Mouse (Mus musculus) hindbrain, embryonic 15.5 days (tissue): ENCODE results near the gene Tekt4. TPM values are rescaled to one million over a fixed set of nuclear protein-coding genes. Genes with fewer than 3 reads are reported as not detected.

ENCODE experiments used
- ATAC-seq: fragments of 200-750 bp; cut with Nextera tagmentation; 2 replicates; pipeline ENCODE4 v1.8.0; 2017; ENCODE audit warnings: low read depth, moderate number of reproducible peaks, moderate TSS enrichment; ENCODE audit not compliant: low FRiP score
- H3K27ac ChIP-seq: fragments of 300-500 bp; sonication (generic); replicated peaks from 2 replicates; pipeline ENCODE4 v1.5.1; 2015; ENCODE audit warnings: mild to moderate bottlenecking, inconsistent platforms
- H3K27me3 ChIP-seq: fragments of 300-500 bp; sonication (generic); 2 replicates; pipeline ENCODE4 v1.6.1; 2015; ENCODE audit warnings: control low read depth, inconsistent platforms
- H3K36me3 ChIP-seq: fragments of 300-500 bp; sonication (generic); 2 replicates; pipeline ENCODE4 v1.6.1; 2015; ENCODE audit warnings: control low read depth, inconsistent platforms
- H3K4me1 ChIP-seq: fragments of 300-500 bp; sonication (generic); replicated peaks from 2 replicates; pipeline ENCODE4 v1.6.1; 2015; ENCODE audit warnings: control low read depth, inconsistent platforms
- H3K4me2 ChIP-seq: fragments of 300-500 bp; sonication (generic); 2 replicates; pipeline ENCODE4 v1.6.1; 2015; ENCODE audit warnings: moderate library complexity, mild to moderate bottlenecking, inconsistent platforms
- H3K4me3 ChIP-seq: fragments of 300-500 bp; sonication (generic); 2 replicates; pipeline ENCODE4 v1.5.1; 2015; ENCODE audit warnings: mild to moderate bottlenecking, inconsistent platforms
- H3K9ac ChIP-seq: fragments of 300-500 bp; sonication (generic); 2 replicates; pipeline ENCODE4 v1.6.1; 2015; ENCODE audit warnings: inconsistent platforms
- H3K9me3 ChIP-seq: fragments of 300-500 bp; sonication (generic); 2 replicates; pipeline ENCODE4 v1.6.1; 2016; ENCODE audit warnings: control low read depth, inconsistent platforms
- WGBS: fragments of 180-500 bp; shearing (Covaris S2); methylation state at CpG from one replicate; pipeline ENCODE4 v1.1.7; 2015; 5-methylcytosine and 5-hydroxymethylcytosine counted together
- polyA plus RNA-seq: library from polyadenylated mRNA; unstranded; fragments of >200 nt; fragmentation: Nextera tagmentation; extraction: Ambion mirVana; gene quantifications from 2 replicates; pipeline ENCODE4 v1.2.1, GENCODE M21; 2015

Gene Tekt4
- polyA plus RNA-seq, 1 experiment from 2014 or later = 1.1 TPM

DNA sequence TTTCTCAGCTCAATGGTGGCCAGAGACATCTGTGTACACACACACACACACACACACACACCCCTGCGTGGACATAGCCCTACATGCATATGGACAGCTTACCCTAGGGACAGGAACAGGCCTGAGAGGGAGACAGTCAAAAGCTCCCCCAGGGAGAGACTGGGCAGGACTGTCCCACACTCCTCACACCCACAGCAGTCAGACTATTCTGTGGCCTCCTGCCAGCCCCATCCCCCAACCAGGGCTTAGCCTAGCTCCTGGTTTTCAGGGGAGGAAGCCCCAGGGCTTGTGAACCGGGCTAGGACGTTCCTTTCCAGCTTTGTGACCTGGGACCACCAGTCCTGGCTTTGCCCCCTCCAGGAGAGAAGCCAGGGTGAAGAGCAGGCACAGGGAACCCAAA lies 38.2 kb upstream of the Tekt4 start:
- Histone ChIP-seq H3K27ac (peak overlapping the region; percentile 31; the same call in 1 of the 2 replicates), H3K36me3 (no peaks in the 10 kb centered on the region), H3K9me3 (no peaks in the 10 kb centered on the region), H3K4me1 (peaks cover 62% of the 10 kb centered on the region), H3K4me3 (no peak overlapping the region), H3K4me2 (0 out of 2 replicates have a peak overlapping the region, but pooled peaks have one; percentile 9), H3K27me3 (no peaks in the 10 kb centered on the region), H3K9ac (no peak overlapping the region)
- 18% methylated on average over 3 of the region's 3 CpGs for WGBS
- no peak for ATAC-seq

DNA sequence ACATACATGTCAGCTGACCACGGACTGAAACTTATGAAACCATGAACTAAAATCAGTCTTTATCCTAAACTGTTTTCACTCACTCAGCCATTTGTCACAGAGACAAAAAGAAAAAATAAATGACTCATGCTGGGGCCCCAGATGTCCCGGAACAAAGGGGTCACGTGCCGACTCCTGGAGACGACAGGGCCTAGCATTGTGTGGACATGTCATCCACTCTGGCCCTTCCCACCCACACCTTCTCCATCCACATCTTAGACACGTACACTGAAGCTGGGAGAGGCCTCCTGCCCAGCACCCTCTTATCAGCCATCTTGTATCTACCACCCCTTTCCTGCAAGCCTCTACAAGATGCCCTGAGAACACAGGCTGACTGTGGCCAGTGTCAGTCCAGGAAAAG lies 36.4 kb upstream of the Tekt4 start:
- Histone ChIP-seq H3K4me1 (peaks cover 58% of the 10 kb centered on the region), H3K9ac (no peak overlapping the region), H3K27me3 (no peaks in the 10 kb centered on the region), H3K9me3 (no peaks in the 10 kb centered on the region), H3K4me3 (no peak overlapping the region), H3K4me2 (no peak overlapping the region), H3K27ac (no peak overlapping the region), H3K36me3 (no peaks in the 10 kb centered on the region)
- WGBS = 32% methylated on average over 6 of the region's 6 CpGs
- no peak for ATAC-seq

DNA sequence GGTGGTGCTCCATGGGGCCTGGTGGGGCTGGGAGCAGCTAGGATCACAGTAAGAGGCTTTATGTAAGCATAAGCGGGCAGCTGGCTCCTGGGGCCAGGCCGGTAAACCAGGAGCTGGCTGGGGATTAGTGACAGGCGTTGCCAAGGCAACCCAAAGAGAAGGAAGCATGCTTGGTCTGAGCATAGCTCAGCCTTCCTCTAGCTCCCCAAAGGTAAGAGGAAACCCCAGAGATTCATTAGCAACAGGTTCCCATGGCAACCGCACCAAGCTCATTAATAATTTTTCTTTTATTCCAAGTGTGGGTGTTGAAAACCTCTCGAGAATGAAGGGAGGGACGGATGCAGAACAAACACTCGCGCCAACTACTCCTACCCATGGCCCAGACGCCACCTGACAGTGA lies 35.5 kb upstream of the Tekt4 start:
- no peaks in the 10 kb centered on the region for H3K9me3 ChIP-seq
- H3K4me1 ChIP-seq = peaks cover 56% of the 10 kb centered on the region
- H3K27me3 ChIP-seq = no peaks in the 10 kb centered on the region
- no peak overlapping the region for H3K4me3 ChIP-seq
- H3K27ac ChIP-seq = peak overlapping the region; percentile 61
- 0 out of 2 replicates have a peak overlapping the region, but pooled peaks have one; percentile 7 for H3K4me2 ChIP-seq
- no peaks in the 10 kb centered on the region for H3K36me3 ChIP-seq
- ATAC-seq = 0 out of 2 replicates have a peak, but pooled peaks have one; percentile 49
- H3K9ac ChIP-seq = no peak overlapping the region
- 14% methylated on average over 9 of the region's 9 CpGs for WGBS

DNA sequence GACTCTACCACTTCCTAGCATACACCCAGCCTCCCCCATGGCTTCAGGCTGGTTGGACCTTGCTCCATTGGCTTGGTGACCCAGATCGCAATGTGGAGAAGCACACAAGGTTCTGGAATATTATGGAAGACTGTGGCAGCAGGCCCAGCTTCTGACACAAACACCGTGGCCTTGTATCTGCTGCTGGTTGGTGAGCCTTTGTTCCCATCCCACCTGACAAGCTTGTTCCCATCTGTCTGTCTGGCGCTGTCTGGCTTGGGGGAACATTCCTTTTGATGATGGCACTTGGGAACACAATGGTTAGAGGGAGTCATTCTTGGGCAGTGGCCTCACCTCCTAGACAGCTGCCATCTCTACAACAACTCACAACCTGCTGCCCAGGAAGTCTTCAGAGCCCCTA lies 33.4 kb upstream of the Tekt4 start:
- no peak for ATAC-seq
- H3K9me3 ChIP-seq = no peaks in the 10 kb centered on the region
- H3K4me2 ChIP-seq = no peak overlapping the region
- no peak overlapping the region for H3K27ac ChIP-seq
- no peak overlapping the region for H3K9ac ChIP-seq
- no peak overlapping the region for H3K4me3 ChIP-seq
- no peaks in the 10 kb centered on the region for H3K36me3 ChIP-seq
- 90% methylated on average over 3 of the region's 3 CpGs for WGBS
- no peaks in the 10 kb centered on the region for H3K27me3 ChIP-seq
- peaks cover 47% of the 10 kb centered on the region for H3K4me1 ChIP-seq

DNA sequence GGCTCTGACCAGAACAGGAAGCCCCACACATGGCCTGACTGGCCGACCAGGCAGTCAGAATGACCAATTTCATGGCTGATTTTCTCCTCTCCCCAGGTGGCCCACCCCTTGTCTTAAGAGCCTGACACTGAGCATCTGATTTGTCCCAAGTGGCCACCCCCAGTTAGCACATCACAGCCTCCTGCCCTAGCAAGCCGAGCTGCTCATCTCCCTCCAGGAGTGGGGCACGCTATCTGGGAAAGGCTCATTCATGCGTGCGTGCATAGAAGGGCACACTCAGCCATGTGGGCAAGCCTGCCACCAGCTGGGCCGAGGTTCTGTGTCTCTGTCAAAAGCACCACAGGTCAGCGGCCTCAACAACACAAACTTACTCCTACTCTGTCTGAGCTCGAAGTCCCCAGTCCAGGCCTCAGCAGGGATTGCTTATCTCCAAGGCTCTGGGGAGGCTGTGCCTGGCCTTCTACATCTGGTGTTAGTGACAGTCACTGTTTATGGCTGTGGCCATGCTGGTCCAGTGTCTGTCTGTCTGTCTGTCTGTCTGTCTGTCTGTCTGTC lies 29.8 kb upstream of the Tekt4 start:
- WGBS = 21% methylated on average over 8 of the region's 8 CpGs
- Histone ChIP-seq H3K27me3 (no peaks in the 10 kb centered on the region), H3K4me3 (no peak overlapping the region), H3K9me3 (no peaks in the 10 kb centered on the region), H3K27ac (no peak overlapping the region), H3K9ac (no peak overlapping the region), H3K4me1 (peaks cover 41% of the 10 kb centered on the region), H3K4me2 (no peak overlapping the region), H3K36me3 (no peaks in the 10 kb centered on the region)
- no peak for ATAC-seq

DNA sequence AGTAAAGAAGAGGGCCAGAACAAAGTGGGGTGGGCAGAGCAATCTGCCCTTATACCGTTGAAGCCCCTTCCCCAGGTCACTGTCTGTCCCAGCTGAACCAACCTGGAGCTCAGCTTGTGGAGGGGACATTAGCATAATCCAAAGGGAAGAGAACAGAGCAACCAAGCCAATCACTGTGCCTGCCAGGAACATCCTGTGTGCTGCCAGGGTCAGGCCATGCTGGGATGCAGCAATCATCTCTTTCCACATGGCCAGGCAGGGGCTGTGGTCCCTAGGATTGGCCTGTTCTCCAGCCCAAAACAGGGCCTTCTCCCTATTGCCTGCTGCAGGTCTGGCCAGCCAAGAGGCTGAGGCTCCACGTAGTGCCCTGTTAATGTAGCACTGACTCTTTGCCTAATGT lies 28.4 kb upstream of the Tekt4 start:
- H3K27me3 ChIP-seq = no peaks in the 10 kb centered on the region
- no peak for ATAC-seq
- H3K9me3 ChIP-seq = no peaks in the 10 kb centered on the region
- WGBS = 76% methylated on average over 2 of the region's 2 CpGs
- no peak overlapping the region for H3K4me3 ChIP-seq
- H3K27ac ChIP-seq = no peak overlapping the region
- H3K9ac ChIP-seq = no peak overlapping the region; the same call in 1 of the 2 replicates
- no peak overlapping the region for H3K4me2 ChIP-seq
- peaks cover 48% of the 10 kb centered on the region for H3K4me1 ChIP-seq
- no peaks in the 10 kb centered on the region for H3K36me3 ChIP-seq

DNA sequence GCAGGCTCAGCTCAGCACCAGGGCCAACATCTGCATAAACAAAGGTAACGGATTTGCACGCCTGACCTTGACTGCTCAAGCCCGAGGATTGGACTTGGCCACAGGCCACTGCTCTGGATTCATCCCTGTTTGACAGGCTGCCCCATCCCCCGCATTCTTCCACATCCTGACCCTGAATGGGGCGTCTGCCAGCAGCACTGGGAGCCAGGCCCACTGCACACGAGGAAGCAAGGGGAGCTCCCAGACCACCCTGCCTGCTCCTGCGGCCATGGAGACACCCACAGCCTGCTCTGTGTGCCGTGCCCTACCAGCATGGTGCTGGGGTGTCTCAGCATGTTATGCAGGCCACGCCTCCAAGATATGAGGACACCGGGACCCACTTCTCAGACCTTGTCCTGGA lies 27.0 kb upstream of the Tekt4 start:
- H3K9ac ChIP-seq = no peak overlapping the region
- no peaks in the 10 kb centered on the region for H3K36me3 ChIP-seq
- no peaks in the 10 kb centered on the region for H3K27me3 ChIP-seq
- no peaks in the 10 kb centered on the region for H3K9me3 ChIP-seq
- no peak overlapping the region for H3K4me3 ChIP-seq
- no peak overlapping the region for H3K27ac ChIP-seq
- WGBS = 32% methylated on average over 10 of the region's 10 CpGs
- no peak for ATAC-seq
- no peak overlapping the region for H3K4me2 ChIP-seq
- peaks cover 62% of the 10 kb centered on the region for H3K4me1 ChIP-seq

DNA sequence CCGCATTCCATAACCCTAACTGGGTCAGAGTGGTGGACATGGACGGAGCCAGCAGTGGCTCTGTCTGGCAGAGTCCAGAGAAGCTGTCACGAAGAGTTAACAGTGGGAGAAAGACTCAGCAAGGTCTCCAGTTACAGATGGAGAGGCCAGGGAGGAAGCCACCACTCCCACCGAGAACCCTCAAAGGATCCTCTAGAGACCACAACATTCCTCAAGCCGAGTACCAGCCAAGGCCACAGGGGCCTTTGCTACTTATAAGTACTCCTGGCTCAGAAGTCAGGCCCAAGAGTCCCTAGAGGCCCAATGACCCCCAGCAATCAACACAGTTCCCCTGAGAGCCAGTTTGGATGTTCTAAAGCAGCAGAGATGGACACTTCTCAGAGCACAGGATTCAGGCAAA lies 25.2 kb upstream of the Tekt4 start:
- Histone ChIP-seq H3K9me3 (no peaks in the 10 kb centered on the region), H3K4me3 (no peak overlapping the region), H3K27ac (no peak overlapping the region), H3K4me2 (no peak overlapping the region), H3K27me3 (no peaks in the 10 kb centered on the region), H3K9ac (no peak overlapping the region), H3K4me1 (peaks cover 71% of the 10 kb centered on the region), H3K36me3 (no peaks in the 10 kb centered on the region)
- no peak for ATAC-seq
- WGBS = 63% methylated on average over 5 of the region's 5 CpGs

DNA sequence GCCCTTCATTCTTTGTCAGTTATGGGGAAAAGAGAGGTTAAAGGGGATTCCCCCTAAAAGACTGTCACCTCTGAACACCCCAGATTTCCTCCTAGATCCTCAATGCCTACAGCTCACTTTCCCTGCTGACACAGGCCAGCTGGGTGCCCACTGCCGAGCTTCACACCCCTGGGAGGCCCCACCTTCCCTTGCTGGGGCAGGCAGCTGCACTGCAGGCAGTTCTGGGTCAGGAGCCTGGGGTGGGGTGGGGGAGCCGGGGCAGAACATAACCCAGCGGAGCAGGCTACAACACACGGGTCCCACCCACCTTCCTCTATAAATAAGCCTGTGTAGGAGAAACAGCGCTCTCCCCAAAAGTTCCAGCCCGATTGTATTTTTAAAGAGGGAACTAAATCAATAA lies 24.5 kb upstream of the Tekt4 start:
- no peaks in the 10 kb centered on the region for H3K27me3 ChIP-seq
- H3K4me2 ChIP-seq = no peak overlapping the region
- no peak overlapping the region for H3K4me3 ChIP-seq
- H3K36me3 ChIP-seq = no peaks in the 10 kb centered on the region
- H3K9ac ChIP-seq = no peak overlapping the region
- no peak overlapping the region for H3K27ac ChIP-seq
- no peaks in the 10 kb centered on the region for H3K9me3 ChIP-seq
- no peak for ATAC-seq
- 61% methylated on average over 6 of the region's 6 CpGs for WGBS
- peaks cover 71% of the 10 kb centered on the region for H3K4me1 ChIP-seq

DNA sequence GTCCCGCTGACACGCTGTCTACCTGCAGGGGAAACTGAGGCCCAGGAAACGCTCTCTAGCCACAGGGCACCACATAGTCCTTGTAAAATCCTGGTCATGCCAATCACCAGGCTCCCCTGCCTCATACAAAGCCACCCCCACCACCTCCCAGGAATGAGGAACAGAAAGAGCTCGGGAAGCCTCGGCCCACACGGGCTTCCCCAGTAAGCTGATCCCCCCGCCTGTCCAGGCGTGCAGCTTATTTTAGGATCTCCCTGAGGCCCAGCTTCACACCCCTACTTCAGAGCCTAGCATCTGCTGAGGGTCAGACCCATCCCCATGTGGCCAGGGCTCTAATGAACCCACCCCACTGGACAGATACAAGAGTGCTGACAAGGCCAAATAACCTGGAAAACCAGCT lies 23.9 kb upstream of the Tekt4 start:
- Histone ChIP-seq H3K9ac (no peak overlapping the region), H3K4me1 (peaks cover 69% of the 10 kb centered on the region), H3K4me2 (peak overlapping the region; percentile 81), H3K4me3 (0 out of 2 replicates have a peak overlapping the region, but pooled peaks have one; percentile 65), H3K36me3 (no peaks in the 10 kb centered on the region), H3K9me3 (no peaks in the 10 kb centered on the region), H3K27me3 (no peaks in the 10 kb centered on the region), H3K27ac (no peak overlapping the region)
- no peak for ATAC-seq
- 62% methylated on average over 8 of the region's 8 CpGs for WGBS

DNA sequence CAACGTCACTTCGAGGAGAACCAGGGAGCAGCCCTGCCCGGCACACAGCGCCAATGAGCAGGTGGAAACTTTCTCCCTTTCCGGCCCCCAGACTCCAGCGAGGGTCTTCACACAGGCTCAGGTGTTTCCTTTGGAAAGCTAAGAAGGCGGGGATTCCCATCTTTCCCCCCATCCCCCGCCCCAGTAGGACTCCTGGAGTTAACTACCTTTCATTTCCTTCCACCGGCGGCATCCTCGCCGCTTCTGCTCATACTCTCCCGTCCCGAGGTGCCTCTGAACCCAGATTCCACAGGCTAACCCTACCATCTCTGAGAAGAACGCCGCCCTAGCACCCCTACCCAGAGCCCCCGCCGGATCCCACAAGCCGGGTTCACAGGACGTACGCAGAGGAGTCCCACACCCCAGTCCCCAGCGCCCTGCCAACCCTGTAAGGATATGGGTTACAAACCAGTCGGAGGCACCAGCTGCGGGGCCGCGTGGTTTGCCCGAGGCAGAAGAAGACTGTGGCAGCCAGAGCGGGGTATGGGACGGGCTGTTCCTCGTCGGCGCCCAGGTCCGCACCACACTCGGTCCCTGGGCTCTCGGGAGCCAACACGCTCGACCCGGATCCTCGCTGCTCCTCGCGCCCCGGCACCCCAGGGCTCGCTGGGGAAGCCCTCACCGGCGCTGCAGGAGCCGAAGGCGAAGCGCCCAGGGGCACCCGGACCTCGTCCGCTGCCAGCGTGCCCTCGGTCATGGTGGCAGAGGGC lies 21.8 kb upstream of the Tekt4 start:
- Histone ChIP-seq H3K9ac (peak overlapping the region; percentile 74), H3K4me3 (peak overlapping the region; percentile 65), H3K36me3 (no peaks in the 10 kb centered on the region), H3K27me3 (no peaks in the 10 kb centered on the region), H3K4me2 (peak overlapping the region; percentile 81), H3K27ac (peak overlapping the region; percentile 77), H3K9me3 (no peaks in the 10 kb centered on the region), H3K4me1 (peaks cover 50% of the 10 kb centered on the region)
- 2% methylated on average over 52 of the region's 53 CpGs for WGBS
- ATAC-seq = peak; percentile 11; the same call in 1 of the 2 replicates

DNA sequence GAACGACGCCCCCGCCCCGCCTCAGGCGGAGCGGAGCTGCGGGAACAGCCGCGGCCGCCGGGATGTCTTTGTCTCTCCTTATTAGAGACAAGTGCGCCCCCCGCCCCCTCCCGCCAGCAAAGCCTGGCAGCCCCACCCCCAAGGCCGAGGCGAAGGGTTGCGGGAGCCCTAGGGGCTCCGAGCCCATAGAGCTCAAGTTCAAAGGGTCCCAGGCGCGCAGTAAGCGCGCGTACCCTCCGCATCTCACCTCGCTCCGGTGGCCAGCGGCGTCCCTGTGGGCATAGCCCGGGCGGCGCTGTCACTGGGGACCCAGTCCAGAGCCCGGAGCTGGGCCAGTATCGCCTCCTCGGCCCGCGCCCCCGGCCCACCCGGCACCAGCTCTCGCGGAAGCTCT lies 21.2 kb upstream of the Tekt4 start:
- H3K9me3 ChIP-seq = no peaks in the 10 kb centered on the region
- peaks cover 48% of the 10 kb centered on the region for H3K4me1 ChIP-seq
- no peaks in the 10 kb centered on the region for H3K36me3 ChIP-seq
- peak overlapping the region; percentile 77 for H3K27ac ChIP-seq
- H3K27me3 ChIP-seq = no peaks in the 10 kb centered on the region
- peak overlapping the region; percentile 65 for H3K4me3 ChIP-seq
- H3K4me2 ChIP-seq = peak overlapping the region; percentile 81
- peak; percentile 50 for ATAC-seq
- peak overlapping the region; percentile 74 for H3K9ac ChIP-seq
- under 1% methylated on average over 39 of the region's 40 CpGs for WGBS
